Mouse (Mus musculus): ENCODE data around the gene Jup.

Jup gene

GRCm38 (mm10) chr11:100397600-100398389, at the start of gene Jup:
Jup (minus strand) TSS chr11:100397763.
- DNase-seq = peak; percentile 100

- no peak for DNase-seq
Observed at GRCm38 (mm10) chr11:100442625-100443024, 45.1 kb upstream of the Jup start.

DNA sequence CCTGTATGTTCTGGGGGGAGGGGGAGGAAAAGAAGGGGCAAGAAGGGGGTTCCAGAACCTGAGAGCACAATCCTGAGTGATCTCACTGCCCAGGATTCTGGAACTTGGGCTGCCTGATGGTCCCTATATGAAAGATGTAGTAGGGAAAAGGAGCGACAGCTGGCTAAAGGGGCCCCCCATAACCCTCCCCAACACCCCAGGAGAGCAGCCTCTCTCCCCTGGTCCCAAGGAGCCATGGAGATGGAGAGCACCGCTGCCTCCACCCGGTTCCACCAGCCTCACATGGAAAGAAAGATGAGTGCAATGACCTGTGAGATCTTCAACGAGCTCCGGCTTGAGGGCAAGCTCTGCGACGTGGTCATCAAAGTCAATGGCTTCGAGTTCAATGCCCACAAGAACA, 44.2 kb upstream of the Jup start, which contains the start of the genes Nt5c3b and Klhl10:
Gene Nt5c3b, minus strand, starts transcription at position 12 of the 400 bp plus-strand sequence.
Gene Klhl10, plus strand, starts transcription at position 121 of the 400 bp plus-strand sequence.
- no peak for DNase-seq

DNA sequence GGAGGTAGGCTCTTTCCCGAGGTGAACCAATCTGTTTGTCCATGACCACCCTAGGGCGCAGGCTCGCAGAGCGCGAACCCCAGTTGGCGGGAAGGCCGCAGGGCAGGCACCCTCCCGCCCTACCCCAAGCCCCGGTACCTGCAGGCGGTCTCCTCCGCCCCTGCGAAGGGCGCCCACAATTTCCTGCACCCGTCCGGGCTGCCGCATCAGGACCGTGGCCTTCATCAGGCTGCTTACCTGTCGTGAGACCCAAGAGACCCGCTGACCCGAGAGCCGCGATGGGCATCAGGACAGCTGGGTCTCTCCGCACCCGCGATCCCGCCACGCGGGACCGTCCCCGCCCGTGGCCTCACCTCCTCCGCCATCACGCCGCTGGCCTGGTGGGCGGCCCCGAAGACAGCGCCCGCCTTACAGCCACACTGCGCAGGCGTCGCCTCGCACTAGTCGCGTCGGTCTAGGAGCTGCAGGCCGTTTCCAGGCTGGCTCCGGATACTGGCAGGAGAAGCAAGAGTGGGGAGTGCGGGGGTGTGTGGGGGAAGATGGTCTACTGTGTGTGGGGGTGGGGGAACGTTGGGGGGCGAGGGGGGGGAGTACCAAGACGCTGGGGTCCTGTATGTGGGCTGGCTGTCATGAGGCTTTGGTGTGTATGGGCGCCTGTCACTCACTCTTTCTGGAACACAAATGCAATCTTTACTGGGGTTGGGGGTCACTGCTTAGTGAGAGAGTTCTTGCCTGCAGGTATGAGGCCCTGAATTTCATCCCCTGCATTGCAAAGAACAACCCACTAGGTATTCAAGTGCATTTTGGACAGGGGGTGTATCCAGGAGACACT, 43.3 kb upstream of the Jup start:
- DNase-seq = peak; percentile 89

GRCm38 (mm10) chr11:100437901-100438300, 40.3 kb upstream of the Jup start:
- DNase-seq = no peak

- no peak for DNase-seq
Observed at GRCm38 (mm10) chr11:100435678-100436246, 38.2 kb upstream of the Jup start.

- DNase-seq = no peak
Observed at GRCm38 (mm10) chr11:100432002-100432401, 34.4 kb upstream of the Jup start.

GRCm38 (mm10) chr11:100430052-100430451, 32.5 kb upstream of the Jup start:
- no peak for DNase-seq

GRCm38 (mm10) chr11:100428612-100429199, 31.1 kb upstream of the Jup start:
- peak; percentile 32 to 40 for DNase-seq

- no peak for DNase-seq
Observed at GRCm38 (mm10) chr11:100426820-100427219, 29.3 kb upstream of the Jup start.

DNA sequence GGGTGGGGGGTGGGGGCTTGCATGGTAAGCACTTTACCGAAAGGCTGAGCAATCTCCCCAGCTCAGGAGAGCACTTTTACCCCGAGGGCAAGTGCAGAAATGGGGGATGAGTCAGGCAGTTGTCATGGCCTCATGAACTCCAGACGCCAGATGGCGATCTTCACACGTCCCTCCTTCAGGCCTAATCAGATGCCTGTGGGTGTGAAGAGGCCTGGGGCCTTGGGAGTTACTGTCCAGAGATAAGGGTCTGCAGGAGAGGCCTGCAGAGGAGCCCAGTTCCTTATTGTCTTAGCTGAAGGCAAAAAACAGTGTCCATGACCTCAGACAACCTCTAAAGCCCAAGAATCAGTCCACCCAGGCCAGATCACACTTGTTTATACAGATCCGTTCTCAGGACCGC, 28.3 kb upstream of the Jup start:
- DNase-seq = peak; percentile 79 to 82

DNA sequence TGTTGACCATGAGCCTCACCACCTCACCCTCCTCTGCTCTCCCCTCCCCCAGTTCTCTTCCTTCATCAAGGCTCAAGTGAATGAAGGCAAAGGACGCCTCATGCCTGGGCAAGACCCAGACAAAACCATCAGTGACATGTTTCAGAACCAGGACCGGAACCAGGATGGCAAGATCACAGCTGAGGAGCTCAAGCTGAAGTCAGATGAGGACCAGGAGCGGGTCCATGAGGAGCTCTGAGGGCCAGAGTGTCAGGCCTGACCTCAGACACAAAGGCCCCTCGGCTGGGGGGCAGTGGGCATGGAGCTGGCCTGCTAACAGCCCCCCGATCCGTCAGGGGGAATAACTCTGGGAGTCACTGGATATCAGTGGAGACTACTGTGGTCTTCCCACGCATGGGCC, 26.3 kb upstream of the Jup start:
- no peak for DNase-seq

GRCm38 (mm10) chr11:100421537-100421936, 24.0 kb upstream of the Jup start:
- no peak for DNase-seq

- DNase-seq = peak in 1 of 2 experiments; percentile 37
Observed at GRCm38 (mm10) chr11:100414914-100415822, 17.6 kb upstream of the Jup start, which contains the start of gene Fkbp10. Fkbp10 (plus strand) TSS chr11:100415697.

- peak; percentile 90 to 93 for DNase-seq
Observed at GRCm38 (mm10) chr11:100414021-100414913, 16.7 kb upstream of the Jup start, which contains the start of gene P3h4. P3h4 (minus strand) TSS chr11:100414836.

DNA sequence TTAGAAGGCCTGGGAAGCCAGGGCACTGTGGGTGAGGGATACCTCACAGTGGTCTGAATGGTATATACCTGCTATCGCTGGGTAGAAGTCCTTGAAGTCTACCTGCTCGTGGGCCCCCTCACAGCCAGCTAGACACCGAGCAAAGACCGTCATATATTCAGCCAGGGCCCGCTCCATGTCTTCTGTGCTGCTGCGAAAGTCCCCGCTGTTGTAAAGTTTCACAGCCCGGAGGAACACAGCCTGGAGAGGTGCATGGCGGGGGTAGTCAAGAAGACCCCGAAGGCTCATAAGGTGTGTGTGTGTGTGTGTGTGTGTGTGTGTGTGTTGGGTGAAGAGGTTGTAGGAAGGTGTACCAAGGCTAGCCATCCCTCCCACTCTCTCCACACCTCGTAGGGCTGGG, 16.0 kb upstream of the Jup start:
- DNase-seq = no peak

DNA sequence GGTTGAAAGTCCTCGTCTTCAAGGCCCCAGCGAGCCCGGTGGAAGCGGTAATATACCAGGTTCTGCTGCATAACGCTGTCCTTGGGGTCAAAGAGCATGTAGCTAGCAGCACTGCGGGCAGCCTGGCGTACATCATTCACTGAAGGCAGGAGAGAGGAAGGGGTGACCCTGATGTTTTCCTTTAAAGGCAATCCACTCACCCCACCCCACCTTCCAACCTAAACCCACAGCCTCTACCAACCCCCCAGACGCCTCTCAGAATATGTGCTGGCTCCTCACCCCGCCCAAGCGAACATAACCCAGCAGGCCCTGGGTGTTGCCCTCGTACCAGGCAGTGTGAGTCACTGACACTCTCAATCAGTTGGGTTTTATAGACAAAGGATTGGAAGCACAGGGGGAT, 14.2 kb upstream of the Jup start:
- DNase-seq = no peak

- DNase-seq = peak; percentile 45 to 56
Observed at GRCm38 (mm10) chr11:100409686-100410085, 12.1 kb upstream of the Jup start.

DNA sequence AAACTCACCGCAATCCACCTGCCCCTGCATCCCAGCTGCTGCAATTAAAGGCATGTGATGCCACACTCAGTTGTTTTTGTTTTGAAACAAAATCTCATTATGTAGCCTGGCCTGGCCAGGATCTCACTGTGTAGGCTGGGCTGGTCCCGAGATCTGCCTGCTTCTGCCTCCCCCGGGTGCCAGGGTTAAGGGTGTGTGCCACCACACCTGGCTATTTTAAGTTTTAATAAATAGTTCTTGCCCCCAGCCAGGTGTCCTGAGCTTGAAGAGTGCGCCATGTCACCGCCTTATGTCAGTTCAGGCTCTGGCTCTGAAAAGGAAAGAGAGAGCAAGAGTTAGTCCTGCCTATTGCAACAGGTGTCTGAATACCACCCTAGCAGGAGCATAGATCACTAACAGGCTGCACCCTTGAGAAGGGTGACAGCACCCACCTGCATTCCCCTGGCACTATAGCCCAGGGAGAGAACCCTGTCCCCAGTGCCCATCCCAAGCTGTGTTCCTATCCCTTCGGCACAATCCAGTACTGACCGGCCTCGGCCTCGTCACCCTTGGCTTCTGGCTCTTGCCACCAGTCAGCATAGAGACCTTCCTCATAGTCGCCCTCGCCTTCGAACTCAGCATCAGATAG, 11.4 kb upstream of the Jup start:
- peak in 1 of 2 experiments; percentile 21 for DNase-seq

Data from cerebellum, adult 18-20 months (tissue).